Mouse (Mus musculus): ENCODE measurements around the gene Per1. TPM values are rescaled to one million over a fixed set of nuclear protein-coding genes. Genes with fewer than 3 reads are reported as not detected.

Per1 gene
- polyA plus RNA-seq, 1 experiment from 2014 or later: 15.6 TPM

DNA sequence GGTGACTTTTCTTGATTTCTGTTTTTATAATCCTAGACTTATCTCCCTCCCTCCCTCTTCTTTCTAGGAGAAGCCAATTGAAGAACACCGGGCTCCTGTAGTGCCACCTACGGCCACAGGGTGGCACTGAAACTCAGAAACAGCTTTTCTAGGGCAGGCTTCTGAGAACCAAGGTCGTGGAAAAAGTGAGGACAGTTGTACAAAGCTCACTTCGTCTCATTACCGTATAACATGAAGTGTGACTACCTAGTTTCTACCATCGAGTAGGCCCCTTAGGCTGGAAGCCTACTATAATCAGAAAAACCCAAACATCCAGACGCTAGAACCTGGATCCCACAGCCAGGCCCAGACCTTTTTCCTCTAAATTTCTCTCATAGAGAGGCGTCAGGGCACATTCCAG, 28.1 kb upstream of the Per1 start:
- H3K4me3 ChIP-seq (replicated peaks): peak overlapping the region; percentile 40
- peak overlapping the region; percentile 90 for H3K4me2 ChIP-seq (replicated peaks)
- no peaks in the 10 kb centered on the region for H3K27me3 ChIP-seq (replicated peaks)
- H3K27ac ChIP-seq: peak overlapping the region; percentile 8; the same call in 1 of the 2 replicates
- no peak for ATAC-seq
- no peaks in the 10 kb centered on the region for H3K9me3 ChIP-seq
- WGBS: 9% methylated on average over 8 of the region's 8 CpGs
- H3K4me1 ChIP-seq (replicated peaks): peaks cover 28% of the 10 kb centered on the region
- H3K9ac ChIP-seq: no peak overlapping the region
- no peaks in the 10 kb centered on the region for H3K36me3 ChIP-seq

- Histone ChIP-seq H3K36me3 (no peaks in the 10 kb centered on the region), H3K27me3 (replicated peaks) (no peaks in the 10 kb centered on the region), H3K4me1 (replicated peaks) (peaks cover 34% of the 10 kb centered on the region), H3K4me2 (replicated peaks) (peak overlapping the region; percentile 90; the same call in 1 of the 2 replicates), H3K9me3 (no peaks in the 10 kb centered on the region), H3K4me3 (replicated peaks) (no peak overlapping the region), H3K27ac (peak overlapping the region; percentile 8; the same call in 1 of the 2 replicates), H3K9ac (no peak overlapping the region; the same call in 1 of the 2 replicates)
- ATAC-seq: no peak
- 26% methylated on average over 6 of the region's 6 CpGs for WGBS
These were observed 27.4 kb upstream of the Per1 start for GRCm38 (mm10) chr11:69067601-69068000.

GRCm38 (mm10) chr11:69070093-69070492, 24.9 kb upstream of the Per1 start:
- Histone ChIP-seq H3K9ac (peak overlapping the region; percentile 66), H3K9me3 (no peaks in the 10 kb centered on the region), H3K4me3 (replicated peaks) (peak overlapping the region; percentile 54), H3K4me2 (replicated peaks) (peak overlapping the region; percentile 83), H3K4me1 (replicated peaks) (peaks cover 32% of the 10 kb centered on the region), H3K27me3 (replicated peaks) (no peaks in the 10 kb centered on the region), H3K27ac (peak overlapping the region; percentile 80), H3K36me3 (no peaks in the 10 kb centered on the region)
- ATAC-seq: no peak
- WGBS: 2% methylated on average over 13 of the region's 13 CpGs

GRCm38 (mm10) chr11:69070590-69071222, 24.3 kb upstream of the Per1 start, which contains the start of gene Tmem107:
Gene Tmem107, plus strand, starts transcription at chr11:69070806.
- Histone ChIP-seq H3K4me1 (replicated peaks) (peaks cover 32% of the 10 kb centered on the region), H3K4me3 (replicated peaks) (peak within 1 kb of the TSS; percentile 54), H3K9me3 (no peaks in the 10 kb centered on the region), H3K36me3 (no peaks in the 10 kb centered on the region), H3K27me3 (replicated peaks) (no peaks in the 10 kb centered on the region), H3K4me2 (replicated peaks) (peak within 1 kb of the TSS; percentile 83), H3K9ac (peak within 1 kb of the TSS; percentile 66), H3K27ac (peak within 1 kb of the TSS; percentile 80)
- under 1% methylated on average over 47 of the region's 47 CpGs for WGBS
- peak; percentile 88 for ATAC-seq

GRCm38 (mm10) chr11:69071262-69071661, 23.8 kb upstream of the Per1 start:
- WGBS: 24% methylated on average over 9 of the region's 9 CpGs

GRCm38 (mm10) chr11:69072234-69072633, 22.8 kb upstream of the Per1 start:
- WGBS: 83% methylated on average over 11 of the region's 11 CpGs
- peaks cover 23% of the 10 kb centered on the region for H3K4me1 ChIP-seq (replicated peaks)
- ATAC-seq: no peak
- H3K9me3 ChIP-seq: no peaks in the 10 kb centered on the region
- no peaks in the 10 kb centered on the region for H3K36me3 ChIP-seq
- H3K9ac ChIP-seq: no peak overlapping the region; the same call in 1 of the 2 replicates
- 0 out of 2 replicates have a peak overlapping the region, but pooled peaks have one; percentile 22 for H3K4me3 ChIP-seq (replicated peaks)
- peak overlapping the region; percentile 63 for H3K4me2 ChIP-seq (replicated peaks)
- peak overlapping the region; percentile 73 for H3K27ac ChIP-seq
- H3K27me3 ChIP-seq (replicated peaks): no peaks in the 10 kb centered on the region

More at GRCm38 (mm10) chr11:69071262-69071661, 23.8 kb upstream of the Per1 start:
- ATAC-seq: no peak
- H3K36me3 ChIP-seq: no peaks in the 10 kb centered on the region
- peaks cover 30% of the 10 kb centered on the region for H3K4me1 ChIP-seq (replicated peaks)
- H3K4me2 ChIP-seq (replicated peaks): peak overlapping the region; percentile 83
- H3K9ac ChIP-seq: peak overlapping the region; percentile 66
- H3K27ac ChIP-seq: peak overlapping the region; percentile 80
- peak overlapping the region; percentile 54 for H3K4me3 ChIP-seq (replicated peaks)
- H3K27me3 ChIP-seq (replicated peaks): no peaks in the 10 kb centered on the region
- H3K9me3 ChIP-seq: no peaks in the 10 kb centered on the region

DNA sequence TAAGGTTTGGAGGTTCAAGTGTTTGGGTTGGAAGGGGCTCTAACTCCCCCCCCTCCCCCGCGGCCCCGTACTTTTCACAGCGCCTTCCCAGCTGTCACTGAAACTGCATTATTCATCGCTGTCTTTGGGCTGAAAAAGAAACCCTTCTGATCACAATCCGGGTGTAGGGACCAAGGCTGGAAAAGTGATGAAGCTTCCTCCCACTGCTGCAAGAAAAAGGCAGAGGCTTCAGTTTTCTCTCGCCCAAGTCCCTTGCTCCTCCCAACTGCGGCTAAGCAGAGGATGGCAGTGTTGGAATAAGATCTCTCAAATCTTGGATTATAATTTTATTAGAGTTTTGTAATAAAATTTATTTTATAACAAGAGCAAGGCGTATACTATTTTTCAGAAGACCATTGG, 22.4 kb upstream of the Per1 start:
- peak overlapping the region; percentile 37 for H3K9ac ChIP-seq
- peaks cover 19% of the 10 kb centered on the region for H3K4me1 ChIP-seq (replicated peaks)
- peak overlapping the region; percentile 73 for H3K27ac ChIP-seq
- no peaks in the 10 kb centered on the region for H3K9me3 ChIP-seq
- peak overlapping the region; percentile 63 for H3K4me2 ChIP-seq (replicated peaks)
- 5% methylated on average over 9 of the region's 9 CpGs for WGBS
- peak overlapping the region; percentile 22 for H3K4me3 ChIP-seq (replicated peaks)
- ATAC-seq: no peak
- H3K36me3 ChIP-seq: no peaks in the 10 kb centered on the region
- H3K27me3 ChIP-seq (replicated peaks): no peaks in the 10 kb centered on the region

DNA sequence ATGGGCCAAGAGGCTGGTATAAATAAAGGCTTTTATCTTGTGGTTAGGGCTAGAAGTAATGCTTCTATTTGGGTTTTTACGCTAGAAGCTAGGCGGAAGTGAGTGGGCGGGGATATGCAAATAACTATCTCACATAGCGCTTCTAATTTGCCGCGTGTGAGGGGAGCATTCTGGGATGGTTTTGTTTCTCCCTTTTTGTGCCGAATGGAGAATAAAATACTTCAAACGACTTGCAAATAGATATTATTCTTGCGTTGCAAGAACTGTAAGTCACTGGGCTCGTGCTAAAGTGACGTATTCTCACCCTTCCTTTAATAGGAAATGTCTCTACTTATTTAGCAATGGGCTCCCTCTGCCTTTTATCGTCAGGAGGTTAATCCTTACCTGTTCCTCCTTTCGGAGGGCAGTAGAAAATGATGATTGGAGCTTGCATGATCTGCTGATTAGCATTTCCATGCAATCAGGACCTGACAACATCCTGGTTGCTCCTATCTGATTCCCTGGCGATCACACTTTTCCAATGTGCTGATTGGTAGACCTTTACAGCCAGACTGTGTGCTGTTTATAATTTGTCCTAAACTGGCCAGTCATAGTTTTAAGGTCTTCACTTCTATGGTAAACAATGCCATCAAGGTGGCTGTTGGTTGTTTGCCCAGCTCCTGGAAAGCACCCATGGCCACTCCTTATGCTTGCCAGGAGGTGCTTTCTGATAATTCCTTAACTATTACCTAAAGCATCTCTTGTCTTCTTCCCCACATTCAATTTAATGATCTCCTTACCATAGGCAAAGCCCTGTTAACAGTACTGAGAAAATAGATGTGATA, 21.7 kb upstream of the Per1 start:
- Histone ChIP-seq H3K4me3 (replicated peaks) (peak overlapping the region; percentile 22), H3K9ac (peak overlapping the region; percentile 40; the same call in 1 of the 2 replicates), H3K4me2 (replicated peaks) (peak overlapping the region; percentile 63), H3K4me1 (replicated peaks) (peaks cover 17% of the 10 kb centered on the region), H3K27me3 (replicated peaks) (no peaks in the 10 kb centered on the region), H3K9me3 (no peaks in the 10 kb centered on the region), H3K27ac (peak overlapping the region; percentile 84), H3K36me3 (no peaks in the 10 kb centered on the region)
- peak; percentile 82 for ATAC-seq
- WGBS: 0% methylated on average over 14 of the region's 14 CpGs

GRCm38 (mm10) chr11:69073951-69074775, 20.9 kb upstream of the Per1 start:
- 41% methylated on average over 6 of the region's 6 CpGs for WGBS
- peaks cover 17% of the 10 kb centered on the region for H3K4me1 ChIP-seq (replicated peaks)
- H3K9ac ChIP-seq: no peak overlapping the region

DNA sequence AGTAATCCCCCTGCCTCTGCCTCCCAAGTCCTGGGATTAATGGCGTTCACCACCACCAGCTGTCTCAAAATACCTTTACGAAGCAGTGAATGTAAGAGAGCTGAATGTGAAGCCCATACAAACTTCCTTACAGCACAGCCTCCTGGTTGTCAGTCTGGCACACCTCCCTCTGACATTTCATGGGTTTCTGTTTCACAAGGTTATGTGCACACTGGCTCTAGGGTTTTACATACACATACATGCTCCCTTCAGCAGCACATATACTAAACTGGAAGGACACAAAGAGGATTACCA, 20.3 kb upstream of the Per1 start:
- H3K9me3 ChIP-seq: no peaks in the 10 kb centered on the region
- no peak overlapping the region for H3K9ac ChIP-seq
- no peaks in the 10 kb centered on the region for H3K36me3 ChIP-seq
- peak overlapping the region; percentile 84; the same call in 1 of the 2 replicates for H3K27ac ChIP-seq
- no peak overlapping the region for H3K4me3 ChIP-seq (replicated peaks)
- 58% methylated on average over 2 of the region's 2 CpGs for WGBS
- H3K4me1 ChIP-seq (replicated peaks): peaks cover 17% of the 10 kb centered on the region
- H3K4me2 ChIP-seq (replicated peaks): no peak overlapping the region
- no peak for ATAC-seq
- H3K27me3 ChIP-seq (replicated peaks): no peaks in the 10 kb centered on the region

More at GRCm38 (mm10) chr11:69073951-69074775, 20.9 kb upstream of the Per1 start:
- Histone ChIP-seq H3K36me3 (no peaks in the 10 kb centered on the region), H3K4me2 (replicated peaks) (0 out of 2 replicates have a peak overlapping the region, but pooled peaks have one; percentile 3), H3K4me3 (replicated peaks) (no peak overlapping the region), H3K27ac (peak overlapping the region; percentile 84), H3K27me3 (replicated peaks) (no peaks in the 10 kb centered on the region), H3K9me3 (no peaks in the 10 kb centered on the region)
- ATAC-seq: no peak

GRCm38 (mm10) chr11:69075764-69076479, 19.1 kb upstream of the Per1 start:
- H3K9me3 ChIP-seq: no peaks in the 10 kb centered on the region
- H3K4me3 ChIP-seq (replicated peaks): no peak overlapping the region
- peaks cover 17% of the 10 kb centered on the region for H3K4me1 ChIP-seq (replicated peaks)
- no peaks in the 10 kb centered on the region for H3K36me3 ChIP-seq
- no peak for ATAC-seq
- no peaks in the 10 kb centered on the region for H3K27me3 ChIP-seq (replicated peaks)
- no peak overlapping the region for H3K4me2 ChIP-seq (replicated peaks)
- no peak overlapping the region for H3K27ac ChIP-seq
- H3K9ac ChIP-seq: no peak overlapping the region
- WGBS: 53% methylated on average over 9 of the region's 9 CpGs

Data from intestine, embryonic 15.5 days (tissue).